Mouse (Mus musculus): Measurements from ENCODE around the gene Marc1.

- TF ChIP-seq TCF12 (IDR thresholded peaks at IDR 0.05; ENCODE audit: insufficient read depth, poor library complexity, severe bottlenecking) (no peak), MAX (IDR thresholded peaks at IDR 0.05; ENCODE audit: low read depth) (no peak), POLR2A (IDR thresholded peaks at IDR 0.05; ENCODE audit: insufficient read length, low read depth) (no peak), MYOD1 (IDR thresholded peaks at IDR 0.05; ENCODE audit: control insufficient read depth in 1 of 3, insufficient read length in 2 of 3, low read depth in 2 of 3) (peak in 2 of 3 experiments; percentile 52 to 73), POLR2AphosphoS2 (IDR thresholded peaks at IDR 0.05; ENCODE audit: insufficient read length, low read depth) (no peak), USF1 (IDR thresholded peaks at IDR 0.05; ENCODE audit: low read depth) (no peak), CEBPB (IDR thresholded peaks at IDR 0.05; ENCODE audit: insufficient read depth, poor library complexity, severe bottlenecking) (no peak)
Observed at GRCm38 (mm10) chr1:184778157-184778556, 33.0 kb downstream of the Marc1 start.

Measured in myocyte (in vitro differentiated cells).